Mouse (Mus musculus): ENCODE data around the gene Olfr1385. TPM values are rescaled to one million over a fixed set of nuclear protein-coding genes. Genes with fewer than 3 reads are reported as not detected.
"Not testable (repeated sequence)": the region's sequence is repeated elsewhere in the genome, so short reads cannot be mapped to it uniquely, and the experiment has no call there.

Olfr1385 gene
- total and polyA plus RNA-seq, 2 experiments from 2014 or later = not detected

- no peaks in the 10 kb centered on the region for H3K4me1 ChIP-seq (ENCODE audit: insufficient read depth, low read length)
- no peaks in the 10 kb centered on the region for H3K9me3 ChIP-seq (ENCODE audit: low read length)
- no peak for DNase-seq (ENCODE audit: low spot score)
- TF ChIP-seq CTCF (IDR thresholded peaks at IDR 0.05; ENCODE audit: low read depth) = no peak
- H3K36me3 ChIP-seq (ENCODE audit: insufficient read depth, low read length) = no peaks in the 10 kb centered on the region
- no peaks in the 10 kb centered on the region for H3K27me3 ChIP-seq (ENCODE audit: insufficient read depth, low read length)
- H3K4me3 ChIP-seq (ENCODE audit: low read length) = no peak overlapping the region
- no peak overlapping the region for H3K4me2 ChIP-seq (ENCODE audit: low read depth, low read length)
- ATAC-seq = no peak
- H3K27ac ChIP-seq = no peak overlapping the region
- H3K9ac ChIP-seq (replicated peaks; ENCODE audit: low read length) = no peak overlapping the region
These were observed 43.9 kb downstream of the Olfr1385 start for GRCm38 (mm10) chr11:49532761-49533160.

GRCm38 (mm10) chr11:49536631-49537030 is 47.8 kb downstream of the Olfr1385 start:
- not testable (repeated sequence) for H3K4me3 ChIP-seq (ENCODE audit: low read length); H3K9ac ChIP-seq (replicated peaks; ENCODE audit: low read length); H3K36me3 ChIP-seq (ENCODE audit: insufficient read depth, low read length); H3K4me2 ChIP-seq (ENCODE audit: low read depth, low read length); H3K27ac ChIP-seq; H3K9me3 ChIP-seq (ENCODE audit: low read length); H3K4me1 ChIP-seq (ENCODE audit: insufficient read depth, low read length); H3K27me3 ChIP-seq (ENCODE audit: insufficient read depth, low read length)
- peak; percentile 75 for DNase-seq (ENCODE audit: low spot score)
- peak; percentile 72 for TF ChIP-seq CTCF (IDR thresholded peaks at IDR 0.05; ENCODE audit: low read depth)
- ATAC-seq = peak; percentile 82
- WGBS = 92% methylated on average over 2 of the region's 2 CpGs

GRCm38 (mm10) chr11:49543149-49543548 is 54.3 kb downstream of the Olfr1385 start, which contains the start of gene Olfr1381:
TSS of gene Olfr1381 (plus strand) at chr11:49543449.
- H3K4me3 ChIP-seq (ENCODE audit: low read length); H3K9ac ChIP-seq (replicated peaks; ENCODE audit: low read length); H3K4me1 ChIP-seq (ENCODE audit: insufficient read depth, low read length); H3K27me3 ChIP-seq (ENCODE audit: insufficient read depth, low read length); H3K27ac ChIP-seq; ATAC-seq; DNase-seq (ENCODE audit: low spot score); H3K4me2 ChIP-seq (ENCODE audit: low read depth, low read length); H3K9me3 ChIP-seq (ENCODE audit: low read length); H3K36me3 ChIP-seq (ENCODE audit: insufficient read depth, low read length): not testable (repeated sequence)
- 47% methylated on average over 3 of the region's 3 CpGs for WGBS

Other genes starting within 250 kb of the Olfr1385 start
- gene Mgat1, start 244.9 kb upstream of the Olfr1385 start, total RNA-seq (2014; rRNA removed) = 87.4 and 109 TPM in 2 replicates
- gene Mgat1, start 244.9 kb upstream of the Olfr1385 start, polyA plus RNA-seq (2015; fragmentation: Nextera tagmentation; extraction: Ambion mirVana) = 33.6 and 35.3 TPM in 2 replicates
- gene Olfr1393, start 210.8 kb upstream of the Olfr1385 start, total RNA-seq (2014; rRNA removed) = 0.86 TPM in 1 of 2 replicates, not detected in the other
- 0.10 and 0.13 TPM in 2 replicates for gene Olfr1393, start 210.8 kb upstream of the Olfr1385 start, polyA plus RNA-seq (2015; fragmentation: Nextera tagmentation; extraction: Ambion mirVana)
- not detected in 2 replicates for gene Olfr1392, start 203.8 kb upstream of the Olfr1385 start, total RNA-seq (2014; rRNA removed)
- not detected in 2 replicates for gene Olfr1392, start 203.8 kb upstream of the Olfr1385 start, polyA plus RNA-seq (2015; fragmentation: Nextera tagmentation; extraction: Ambion mirVana)
- not detected in 2 replicates for gene Olfr10, start 184.3 kb upstream of the Olfr1385 start, total RNA-seq (2014; rRNA removed)
- not detected in 2 replicates for gene Olfr10, start 184.3 kb upstream of the Olfr1385 start, polyA plus RNA-seq (2015; fragmentation: Nextera tagmentation; extraction: Ambion mirVana)
- gene Olfr1391, start 166.3 kb upstream of the Olfr1385 start, total RNA-seq (2014; rRNA removed) = not detected in 2 replicates
- gene Olfr1391, start 166.3 kb upstream of the Olfr1385 start, polyA plus RNA-seq (2015; fragmentation: Nextera tagmentation; extraction: Ambion mirVana) = not detected in 2 replicates
- gene Olfr1390, start 153.9 kb upstream of the Olfr1385 start, total RNA-seq (2014; rRNA removed) = not detected in 2 replicates
- gene Olfr1390, start 153.9 kb upstream of the Olfr1385 start, polyA plus RNA-seq (2015; fragmentation: Nextera tagmentation; extraction: Ambion mirVana) = not detected in 2 replicates
- not detected in 2 replicates for gene Olfr1389, start 66.0 kb upstream of the Olfr1385 start, total RNA-seq (2014; rRNA removed)
- gene Olfr1389, start 66.0 kb upstream of the Olfr1385 start, polyA plus RNA-seq (2015; fragmentation: Nextera tagmentation; extraction: Ambion mirVana) = not detected in 2 replicates
- 0.10 TPM in 1 of 2 replicates, not detected in the other for gene Olfr1388, start 52.4 kb upstream of the Olfr1385 start, total RNA-seq (2014; rRNA removed)
- 0.08 TPM in 1 of 2 replicates, not detected in the other for gene Olfr1388, start 52.4 kb upstream of the Olfr1385 start, polyA plus RNA-seq (2015; fragmentation: Nextera tagmentation; extraction: Ambion mirVana)
- gene Olfr1387, start 33.7 kb upstream of the Olfr1385 start, total RNA-seq (2014; rRNA removed) = not detected in 2 replicates
- gene Olfr1387, start 33.7 kb upstream of the Olfr1385 start, polyA plus RNA-seq (2015; fragmentation: Nextera tagmentation; extraction: Ambion mirVana) = not detected in 2 replicates
- gene Olfr1386, start 24.0 kb upstream of the Olfr1385 start, total RNA-seq (2014; rRNA removed) = not detected in 2 replicates
- gene Olfr1386, start 24.0 kb upstream of the Olfr1385 start, polyA plus RNA-seq (2015; fragmentation: Nextera tagmentation; extraction: Ambion mirVana) = not detected in 2 replicates
- gene Olfr1384, start 17.7 kb downstream of the Olfr1385 start, total RNA-seq (2014; rRNA removed) = not detected in 2 replicates
- not detected in 2 replicates for gene Olfr1384, start 17.7 kb downstream of the Olfr1385 start, polyA plus RNA-seq (2015; fragmentation: Nextera tagmentation; extraction: Ambion mirVana)
- not detected in 2 replicates for gene Olfr1383, start 30.6 kb downstream of the Olfr1385 start, total RNA-seq (2014; rRNA removed)
- gene Olfr1383, start 30.6 kb downstream of the Olfr1385 start, polyA plus RNA-seq (2015; fragmentation: Nextera tagmentation; extraction: Ambion mirVana) = not detected in 2 replicates
- gene Olfr1382, start 39.2 kb downstream of the Olfr1385 start, total RNA-seq (2014; rRNA removed) = not detected in 2 replicates
- not detected in 2 replicates for gene Olfr1382, start 39.2 kb downstream of the Olfr1385 start, polyA plus RNA-seq (2015; fragmentation: Nextera tagmentation; extraction: Ambion mirVana)
- gene Olfr1381, start 54.4 kb downstream of the Olfr1385 start, total RNA-seq (2014; rRNA removed) = not detected in 2 replicates
- not detected in 2 replicates for gene Olfr1381, start 54.4 kb downstream of the Olfr1385 start, polyA plus RNA-seq (2015; fragmentation: Nextera tagmentation; extraction: Ambion mirVana)
- gene Olfr1380, start 67.8 kb downstream of the Olfr1385 start, total RNA-seq (2014; rRNA removed) = not detected in 2 replicates
- gene Olfr1380, start 67.8 kb downstream of the Olfr1385 start, polyA plus RNA-seq (2015; fragmentation: Nextera tagmentation; extraction: Ambion mirVana) = not detected in 2 replicates
- 2.5 and 3.7 TPM in 2 replicates for gene Flt4, start 120.2 kb downstream of the Olfr1385 start, total RNA-seq (2014; rRNA removed)
- 1.2 TPM in 2 replicates for gene Flt4, start 120.2 kb downstream of the Olfr1385 start, polyA plus RNA-seq (2015; fragmentation: Nextera tagmentation; extraction: Ambion mirVana)
- not detected in 2 replicates for gene Scgb3a1, start 174.5 kb downstream of the Olfr1385 start, total RNA-seq (2014; rRNA removed)
- gene Scgb3a1, start 174.5 kb downstream of the Olfr1385 start, polyA plus RNA-seq (2015; fragmentation: Nextera tagmentation; extraction: Ambion mirVana) = 0.33 and 0.55 TPM in 2 replicates
- 32.0 and 38.5 TPM in 2 replicates for gene Cnot6, start 223.7 kb downstream of the Olfr1385 start, total RNA-seq (2014; rRNA removed)
- 32.7 and 33.0 TPM in 2 replicates for gene Cnot6, start 223.7 kb downstream of the Olfr1385 start, polyA plus RNA-seq (2015; fragmentation: Nextera tagmentation; extraction: Ambion mirVana)

Measured in hindbrain, postnatal 0 days (tissue).